Mouse (Mus musculus) liver, adult 2 months (tissue): ENCODE results near the gene Pip4k2a. TPM values are rescaled to one million over a fixed set of nuclear protein-coding genes. Genes with fewer than 3 reads are reported as not detected.
A peak's percentile ranks its signal among the peaks of the same experiment; 100 is the strongest.

Source experiments
- DNase-seq: peaks from one replicate; pipeline ENCODE4 v3.0.0-alpha.2; 2011; ENCODE audit warnings: low read depth, low spot score; ENCODE audit errors: extremely low read depth
- H3K27ac ChIP-seq: fragments of 200-500 bp; replicated peaks from 2 replicates; pipeline ENCODE4 v1.5.1; 2012; ENCODE audit warnings: low read depth, mild to moderate bottlenecking, control low read depth, inconsistent platforms, low read length; ENCODE audit not compliant: insufficient read depth
- H3K27me3 ChIP-seq: fragments of 200-500 bp; 2 replicates; pipeline ENCODE4 v1.6.1; 2012; ENCODE audit warnings: mild to moderate bottlenecking, moderate library complexity, low read length, inconsistent platforms; ENCODE audit not compliant: control insufficient read depth, insufficient read depth
- H3K36me3 ChIP-seq: fragments of 200-500 bp; 2 replicates; pipeline ENCODE4 v1.6.1; 2012; ENCODE audit warnings: low read length, inconsistent platforms; ENCODE audit not compliant: control insufficient read depth, insufficient read depth
- H3K4me1 ChIP-seq: fragments of 200-500 bp; 2 replicates; pipeline ENCODE4 v1.6.1; 2011; ENCODE audit warnings: low read length; ENCODE audit not compliant: control insufficient read depth, insufficient read depth
- H3K4me3 ChIP-seq: fragments of 200-500 bp; 2 replicates; pipeline ENCODE4 v1.5.1; 2011; ENCODE audit warnings: low read depth, mild to moderate bottlenecking, control low read depth, low read length, moderate library complexity; ENCODE audit not compliant: insufficient read depth
- H3K79me2 ChIP-seq: fragments of 200-500 bp; 2 replicates; pipeline ENCODE4 v1.6.1; 2012; ENCODE audit warnings: inconsistent platforms, mild to moderate bottlenecking, low read length, moderate library complexity; ENCODE audit not compliant: control insufficient read depth, insufficient read depth
- H3K9ac ChIP-seq: fragments of 200-500 bp; 2 replicates; pipeline ENCODE4 v1.6.1; 2012; ENCODE audit warnings: low read depth, mild to moderate bottlenecking, control low read depth, inconsistent platforms, low read length
- CTCF ChIP-seq: fragments of 200-500 bp; IDR thresholded peaks from 2 replicates; pipeline ENCODE4 v1.5.1; 2011; ENCODE audit warnings: low read depth, low read length, control low read depth
- POLR2A ChIP-seq: fragments of 200-500 bp; IDR thresholded peaks from 2 replicates; pipeline ENCODE4 v1.6.1; 2011; ENCODE audit warnings: low read length, control low read depth; ENCODE audit not compliant: insufficient read depth; ENCODE audit errors: extremely low read depth
- WGBS: fragments of 180-500 bp; shearing (Covaris S2); methylation state at CpG from one replicate; pipeline ENCODE4 v1.1.7; 2018; 5-methylcytosine and 5-hydroxymethylcytosine counted together
- polyA plus RNA-seq: library from polyadenylated mRNA; depleted of rRNA; stranded (reverse); fragments of >200 nt; gene quantifications from 2 replicates; pipeline ENCODE4 v1.2.3, GENCODE M21; 2012
- total RNA-seq: library from RNA; depleted of rRNA; stranded (reverse); fragments of >200 nt; gene quantifications from 2 replicates; pipeline ENCODE4 v1.2.3, GENCODE M21; 2014

Gene Pip4k2a
- total and polyA plus RNA-seq, 2 experiments, result 1.7 to 2.8 TPM

DNA sequence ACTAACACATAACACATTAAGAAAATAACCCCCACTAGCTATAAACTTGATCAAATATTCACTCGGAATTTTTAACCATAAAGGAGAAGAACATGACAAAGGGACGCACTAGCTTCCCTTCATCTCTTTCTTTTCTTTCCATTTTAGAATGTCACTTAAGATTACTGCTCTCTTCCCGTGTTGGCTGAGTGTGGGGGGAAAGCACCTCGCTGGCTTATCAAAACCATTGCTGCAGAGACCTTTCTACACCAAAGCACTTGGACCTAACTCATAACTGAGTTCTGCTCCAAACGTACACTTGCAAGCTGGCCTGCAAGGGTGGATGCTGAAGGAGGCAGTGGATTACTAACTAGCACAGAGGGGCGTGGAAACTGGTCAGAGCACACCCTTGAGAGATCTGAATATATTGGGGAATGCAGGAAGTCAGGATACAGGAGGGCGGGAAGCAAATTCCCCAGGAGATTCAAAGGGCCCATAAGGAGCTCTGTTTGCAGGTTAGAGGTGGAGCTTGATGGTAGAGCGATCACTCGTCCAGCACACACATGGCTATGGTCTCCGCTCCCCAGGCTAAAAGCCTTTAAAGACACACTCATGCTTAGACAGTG is 20.6 kb downstream of the Pip4k2a start:
- Histone ChIP-seq H3K27me3 (no peaks in the 10 kb centered on the region), H3K4me1 (no peaks in the 10 kb centered on the region; the same call in 1 of the 2 replicates), H3K27ac (no peak overlapping the region), H3K79me2 (peaks cover 4% of the 10 kb centered on the region; the same call in 1 of the 2 replicates), H3K36me3 (no peaks in the 10 kb centered on the region), H3K4me3 (no peak overlapping the region), H3K9ac (no peak overlapping the region)
- TF ChIP-seq CTCF (no peak), POLR2A (no peak)
- DNase-seq, result no peak
- WGBS, result 76% methylated on average over 10 of the region's 10 CpGs

DNA sequence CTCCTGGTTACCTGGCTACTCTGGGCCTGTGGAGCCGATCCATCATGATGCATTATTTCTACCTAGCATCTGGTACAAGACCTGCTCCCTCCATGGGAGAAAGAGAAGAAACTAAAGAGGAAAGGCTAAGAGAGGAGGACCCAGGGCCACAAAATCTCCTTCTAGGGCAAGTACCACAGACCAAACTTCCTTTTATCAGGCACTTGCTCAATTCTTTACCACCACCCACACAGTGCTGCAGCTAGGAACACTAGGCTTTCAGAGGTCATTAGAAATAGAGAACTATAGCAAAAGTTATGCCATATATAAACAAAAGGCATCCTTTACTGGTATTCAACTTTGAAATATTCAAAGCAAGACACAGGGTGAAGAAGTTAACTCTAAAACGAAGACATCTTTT is 21.8 kb downstream of the Pip4k2a start:
- 81% methylated on average over 2 of the region's 2 CpGs for WGBS
- Histone ChIP-seq H3K27ac (no peak overlapping the region), H3K79me2 (peaks cover 6% of the 10 kb centered on the region; the same call in 1 of the 2 replicates), H3K36me3 (no peaks in the 10 kb centered on the region), H3K9ac (no peak overlapping the region), H3K4me3 (no peak overlapping the region), H3K4me1 (no peaks in the 10 kb centered on the region; the same call in none of the 2 replicates), H3K27me3 (no peaks in the 10 kb centered on the region)
- TF ChIP-seq CTCF, result no peak
- TF ChIP-seq POLR2A, result no peak
- peak; percentile 28 for DNase-seq

DNA sequence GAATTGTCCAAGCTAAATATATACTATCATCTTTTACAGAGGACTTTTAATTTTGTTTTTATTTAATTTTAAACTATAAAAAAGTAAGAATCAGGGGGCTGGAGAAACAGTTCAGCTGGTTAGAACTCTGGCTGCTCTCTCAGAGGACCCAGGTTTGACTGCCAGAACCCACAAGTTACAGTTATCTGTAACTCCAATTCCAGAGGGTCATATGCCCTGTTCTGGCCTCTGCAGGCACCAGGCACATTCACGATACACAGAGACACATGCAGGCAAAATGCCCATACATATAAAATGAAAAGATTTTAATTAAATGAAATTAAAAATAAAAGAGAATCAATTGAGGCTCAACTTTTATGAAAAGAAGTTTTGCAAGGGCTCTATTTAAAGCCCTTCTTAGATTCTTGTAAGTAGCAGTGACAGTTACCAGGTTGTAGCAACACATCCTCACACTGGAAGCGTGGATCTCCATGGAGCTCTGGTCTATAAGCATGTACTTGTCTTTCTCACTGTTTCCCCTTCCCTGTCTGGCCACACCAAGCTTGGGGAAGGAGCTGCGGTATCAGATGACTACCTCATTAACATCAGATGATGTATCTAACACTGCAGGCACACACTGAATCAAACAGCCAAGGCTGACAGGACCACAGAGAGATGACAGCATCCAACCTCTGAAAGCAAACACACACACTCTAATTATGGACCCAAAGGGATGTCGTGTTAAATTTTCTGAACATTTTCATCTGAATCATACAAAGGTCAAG is 22.9 kb downstream of the Pip4k2a start:
- DNase-seq, result no peak
- Histone ChIP-seq H3K4me3 (no peak overlapping the region), H3K27ac (no peak overlapping the region), H3K4me1 (no peaks in the 10 kb centered on the region; the same call in none of the 2 replicates), H3K9ac (no peak overlapping the region), H3K36me3 (no peaks in the 10 kb centered on the region), H3K27me3 (no peaks in the 10 kb centered on the region), H3K79me2 (peaks cover 2% of the 10 kb centered on the region; the same call in 1 of the 2 replicates)
- WGBS, result 70% methylated on average over 4 of the region's 4 CpGs
- TF ChIP-seq CTCF (no peak), POLR2A (no peak)

DNA sequence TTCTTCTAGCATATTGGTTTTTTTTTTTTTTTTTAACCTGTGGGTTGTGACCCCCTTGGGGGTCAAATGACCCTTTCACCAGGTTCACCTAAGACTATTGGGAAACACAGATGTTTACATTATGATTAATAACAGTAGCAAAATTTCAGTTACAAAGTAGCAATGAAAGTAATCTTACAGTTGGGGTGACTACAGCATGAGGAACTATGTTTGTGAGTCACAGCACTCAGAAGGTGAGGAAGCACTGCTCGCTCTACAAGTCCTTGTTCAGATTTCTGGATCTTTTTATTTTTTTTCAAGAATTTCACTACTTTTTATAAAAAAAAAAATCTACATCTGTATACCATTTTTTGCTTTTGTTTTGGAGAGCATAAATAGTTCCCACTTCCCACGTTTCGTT is 26.4 kb downstream of the Pip4k2a start:
- no peaks in the 10 kb centered on the region for H3K27me3 ChIP-seq
- no peaks in the 10 kb centered on the region; the same call in none of the 2 replicates for H3K4me1 ChIP-seq
- no peak overlapping the region for H3K9ac ChIP-seq
- no peak for TF ChIP-seq POLR2A
- TF ChIP-seq CTCF, result no peak
- no peak for DNase-seq
- H3K27ac ChIP-seq, result no peak overlapping the region
- no peak overlapping the region for H3K4me3 ChIP-seq
- WGBS, result 82% methylated on average over 3 of the region's 3 CpGs
- no peaks in the 10 kb centered on the region for H3K36me3 ChIP-seq
- H3K79me2 ChIP-seq, result peaks cover 2% of the 10 kb centered on the region; the same call in 1 of the 2 replicates

DNA sequence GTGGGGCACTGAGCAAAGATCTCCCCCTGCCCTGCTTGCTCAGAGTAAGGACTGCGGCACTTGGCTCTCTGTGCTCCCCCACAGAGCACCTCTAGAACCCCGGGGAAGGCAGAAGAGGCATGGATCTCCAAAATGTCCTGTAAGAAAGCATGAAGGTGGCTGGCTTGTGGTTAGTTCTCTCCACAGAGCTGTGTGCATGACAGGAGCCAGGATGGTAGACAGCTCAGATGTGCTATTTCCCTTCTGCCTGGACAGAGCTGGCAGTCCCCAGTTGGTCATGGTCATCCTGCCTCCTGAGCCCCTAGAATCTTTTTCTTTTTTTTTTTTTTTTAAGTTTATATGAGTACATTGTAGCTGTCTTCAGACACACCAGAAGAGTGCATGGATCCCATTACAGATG is 27.5 kb downstream of the Pip4k2a start:
- no peak for TF ChIP-seq CTCF
- no peak for TF ChIP-seq POLR2A
- no peak overlapping the region for H3K27ac ChIP-seq
- no peaks in the 10 kb centered on the region for H3K36me3 ChIP-seq
- peaks cover 2% of the 10 kb centered on the region; the same call in 1 of the 2 replicates for H3K79me2 ChIP-seq
- no peak overlapping the region for H3K4me3 ChIP-seq
- no peak overlapping the region for H3K9ac ChIP-seq
- no peaks in the 10 kb centered on the region; the same call in 1 of the 2 replicates for H3K4me1 ChIP-seq
- WGBS, result 84% methylated on average over 2 of the region's 2 CpGs
- DNase-seq, result no peak
- H3K27me3 ChIP-seq, result no peaks in the 10 kb centered on the region
